Mouse (Mus musculus): Measurements from ENCODE around the gene Man1a2. TPM values are rescaled to one million over a fixed set of nuclear protein-coding genes. Genes with fewer than 3 reads are reported as not detected.

Man1a2 gene
- total RNA-seq, 2 experiments from 2014 or later = 14.8 to 47.9 TPM

GRCm38 (mm10) chr3:100685763-100686370 is 564 bp upstream of the Man1a2 start:
- ATAC-seq (ENCODE audit: poor library complexity, severe bottlenecking) = peak; percentile 49

DNA sequence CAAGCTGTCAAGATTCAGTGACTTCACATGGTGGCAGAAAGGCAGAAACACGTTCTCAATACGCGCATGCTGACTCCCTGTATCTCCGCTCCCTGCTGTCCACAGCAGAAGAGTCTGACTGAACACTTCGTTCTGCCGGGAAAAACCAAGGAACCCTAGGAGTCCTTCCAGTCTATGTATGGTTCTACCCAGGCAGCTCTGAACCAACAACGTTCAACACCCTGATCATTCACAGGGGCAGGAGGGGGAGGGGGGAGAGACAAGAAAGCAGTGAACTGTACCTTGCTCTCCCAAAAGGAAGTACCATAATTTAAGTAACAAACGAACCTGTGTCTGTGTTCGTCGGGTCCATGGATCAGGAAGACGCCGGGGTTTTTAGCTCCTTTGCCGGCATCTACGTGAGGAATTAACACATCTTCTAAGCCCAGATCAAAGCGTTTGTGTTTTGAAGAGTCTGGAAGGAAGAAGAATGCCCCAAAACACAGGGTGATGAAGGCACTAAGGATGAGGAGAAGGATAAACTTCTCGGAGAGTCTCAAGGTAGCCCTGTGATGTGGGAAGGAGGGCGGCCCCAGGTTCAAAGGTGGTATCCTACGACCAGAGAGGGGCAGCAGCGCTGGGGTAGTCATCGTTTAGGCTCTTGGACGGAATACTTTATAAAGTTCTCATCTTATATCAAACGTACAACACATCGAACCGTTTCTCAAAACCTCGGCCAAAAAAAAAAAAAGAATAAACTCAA is 898 bp downstream of the Man1a2 start:
- peak; percentile 17; the same call in 1 of the 2 replicates for ATAC-seq (ENCODE audit: poor library complexity, severe bottlenecking)

DNA sequence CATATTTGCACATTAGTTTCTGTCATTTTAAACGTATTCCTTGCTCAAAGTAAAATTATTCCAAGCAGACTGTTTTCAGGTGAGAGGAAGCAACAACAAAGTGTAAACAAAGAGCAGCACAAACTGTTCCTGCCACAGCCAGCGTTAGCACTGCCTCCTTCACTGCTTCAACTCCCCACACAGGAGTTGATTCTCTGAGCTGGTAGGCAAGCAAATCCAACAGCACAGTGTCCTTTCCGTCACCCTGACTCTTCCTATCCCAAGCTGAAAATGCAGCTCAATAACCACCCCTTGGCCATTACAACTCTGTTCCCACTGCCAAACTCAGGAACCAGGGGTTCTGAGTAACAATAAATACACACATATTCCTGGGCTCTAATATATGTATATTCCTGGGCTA is 2.5 kb downstream of the Man1a2 start:
- no peak for ATAC-seq (ENCODE audit: poor library complexity, severe bottlenecking)

- ATAC-seq (ENCODE audit: poor library complexity, severe bottlenecking) = no peak
Observed at GRCm38 (mm10) chr3:100682281-100682680, 3.0 kb downstream of the Man1a2 start.

- no peak for ATAC-seq (ENCODE audit: poor library complexity, severe bottlenecking)
Observed at GRCm38 (mm10) chr3:100681448-100682092, 3.7 kb downstream of the Man1a2 start.

- no peak for ATAC-seq (ENCODE audit: poor library complexity, severe bottlenecking)
Observed at GRCm38 (mm10) chr3:100680226-100680625, 5.1 kb downstream of the Man1a2 start.

GRCm38 (mm10) chr3:100678951-100679570 is 6.2 kb downstream of the Man1a2 start:
- ATAC-seq (ENCODE audit: poor library complexity, severe bottlenecking) = no peak

DNA sequence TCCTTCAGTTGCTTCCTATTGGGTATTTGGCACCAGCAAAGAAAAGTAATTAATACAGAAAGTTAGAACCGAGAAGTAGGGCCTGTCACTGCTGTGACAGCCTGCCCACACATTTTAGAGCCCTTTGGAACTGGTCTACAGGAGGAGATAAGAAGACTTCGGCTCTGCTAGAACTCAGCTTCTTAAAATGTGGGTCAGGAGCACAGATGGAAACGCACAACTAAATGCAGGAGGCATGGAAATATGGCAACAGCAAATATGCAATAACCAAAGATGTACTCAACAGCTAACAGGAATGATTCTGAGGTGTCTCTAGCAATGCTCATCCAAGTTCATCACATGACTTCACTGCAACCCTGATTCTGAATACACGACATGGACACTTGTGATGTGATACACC is 10.2 kb downstream of the Man1a2 start:
- no peak for ATAC-seq (ENCODE audit: poor library complexity, severe bottlenecking)

- ATAC-seq (ENCODE audit: poor library complexity, severe bottlenecking) = no peak
Observed at GRCm38 (mm10) chr3:100670412-100670811, 14.9 kb downstream of the Man1a2 start.

GRCm38 (mm10) chr3:100653291-100653690 is 32.0 kb downstream of the Man1a2 start:
- ATAC-seq (ENCODE audit: poor library complexity, severe bottlenecking) = no peak

- ATAC-seq (ENCODE audit: poor library complexity, severe bottlenecking) = no peak
Observed at GRCm38 (mm10) chr3:100641581-100641980, 43.7 kb downstream of the Man1a2 start.

DNA sequence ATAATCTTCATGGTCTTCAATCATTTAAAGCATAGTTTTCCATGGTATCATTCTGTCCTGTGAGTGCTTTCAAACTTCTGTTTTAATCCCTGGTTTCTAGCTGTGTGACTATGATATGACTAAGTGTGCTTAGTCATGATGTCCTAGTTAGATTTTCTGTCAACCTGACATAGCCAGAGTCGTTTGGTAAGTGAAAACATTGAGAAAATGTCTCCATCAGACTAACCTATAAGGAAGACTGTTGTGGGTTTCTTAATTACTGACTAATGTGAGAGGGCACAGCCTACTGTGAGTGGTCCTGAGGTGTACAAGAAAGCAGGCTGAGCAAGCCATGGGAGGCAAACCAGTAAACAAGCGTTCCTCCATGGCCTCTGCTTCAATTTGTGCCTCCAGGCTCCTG is 49.0 kb downstream of the Man1a2 start:
- no peak for ATAC-seq (ENCODE audit: poor library complexity, severe bottlenecking)

DNA sequence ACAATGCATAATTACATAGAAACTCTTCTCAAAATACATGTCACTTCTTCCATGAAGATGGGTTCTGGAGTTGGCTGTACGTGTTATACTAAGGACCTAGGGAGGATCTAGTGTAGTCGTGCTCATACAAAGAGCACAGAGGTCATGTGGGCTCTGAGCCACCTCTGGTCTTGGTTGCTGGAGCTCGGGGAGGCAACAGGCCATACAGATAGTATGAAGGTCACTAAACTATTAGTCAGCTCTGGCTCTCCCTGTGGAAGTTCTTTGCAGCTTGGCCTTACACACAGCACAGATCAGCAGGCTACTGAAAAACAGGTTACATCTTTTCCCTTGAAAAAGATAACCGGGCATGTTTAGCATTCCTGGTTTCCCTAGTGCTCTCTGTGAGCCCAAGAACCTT is 50.5 kb downstream of the Man1a2 start:
- ATAC-seq (ENCODE audit: poor library complexity, severe bottlenecking) = no peak

DNA sequence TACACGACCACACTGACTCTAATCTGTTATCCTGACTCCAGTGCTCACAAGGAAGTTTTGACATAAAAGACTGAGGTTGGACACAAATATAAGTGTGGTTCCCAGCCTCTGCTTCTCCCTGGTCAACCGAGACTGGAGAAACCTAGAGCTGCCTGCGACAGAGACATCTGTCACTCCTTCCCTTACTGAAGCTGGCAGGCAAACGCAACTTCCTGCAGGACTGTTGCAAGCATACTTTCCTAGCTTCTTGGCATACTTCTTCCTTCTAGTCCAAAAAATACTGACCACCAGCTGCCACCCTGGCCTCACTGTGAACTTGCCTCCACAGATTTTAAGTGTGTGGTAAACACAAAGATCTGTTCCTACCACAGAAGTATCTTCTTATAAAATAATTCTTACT is 66.8 kb downstream of the Man1a2 start:
- peak; percentile 99 for ATAC-seq (ENCODE audit: poor library complexity, severe bottlenecking)

DNA sequence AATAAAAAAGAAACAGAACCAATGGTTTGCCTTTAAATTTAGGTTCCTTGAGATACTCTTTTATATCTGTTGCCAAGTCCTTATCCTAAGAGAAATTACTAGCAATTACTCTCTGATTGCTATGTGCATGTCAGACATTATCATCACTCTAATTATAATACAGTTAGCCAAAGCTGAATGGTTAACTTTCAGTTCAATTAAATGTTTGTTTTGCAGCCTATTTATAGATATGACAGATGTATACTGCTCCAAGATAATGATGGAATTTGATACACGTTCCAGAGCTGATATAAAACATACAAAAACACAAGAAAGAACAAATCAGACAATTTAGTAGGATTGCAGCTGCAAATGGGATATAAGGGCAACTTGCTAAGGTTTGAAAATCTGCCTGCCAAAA is 74.4 kb downstream of the Man1a2 start:
- no peak for ATAC-seq (ENCODE audit: poor library complexity, severe bottlenecking)

GRCm38 (mm10) chr3:100604539-100604938 is 80.8 kb downstream of the Man1a2 start:
- ATAC-seq (ENCODE audit: poor library complexity, severe bottlenecking) = no peak

DNA sequence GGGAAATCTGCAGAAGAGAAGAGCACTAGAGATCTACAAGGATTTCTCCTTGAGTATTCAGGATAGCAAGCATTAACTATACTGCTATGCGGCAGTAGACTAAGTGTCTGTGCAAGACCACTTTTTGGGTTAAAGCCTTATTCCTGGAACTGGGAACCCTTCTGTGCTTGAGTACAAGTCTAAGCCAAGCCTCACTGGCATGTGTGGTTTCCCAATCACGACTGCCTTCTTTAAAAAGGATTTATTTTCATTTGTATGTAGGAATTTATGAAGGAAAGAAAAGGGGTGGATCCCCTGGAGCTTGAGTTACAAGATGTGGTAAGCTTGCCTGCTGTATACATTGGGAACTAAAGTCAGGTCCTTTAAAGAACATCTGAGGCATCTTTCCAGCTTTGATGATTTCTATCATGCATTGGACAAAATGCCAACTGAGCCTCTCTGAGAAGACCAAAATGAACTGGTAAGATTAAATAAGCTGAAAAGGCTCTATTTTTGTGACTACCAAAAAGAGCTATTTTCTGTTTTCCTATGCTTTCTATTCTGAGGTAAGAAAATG is 86.0 kb downstream of the Man1a2 start:
- ATAC-seq (ENCODE audit: poor library complexity, severe bottlenecking) = no peak

- no peak for ATAC-seq (ENCODE audit: poor library complexity, severe bottlenecking)
Observed at GRCm38 (mm10) chr3:100591053-100591452, 94.2 kb downstream of the Man1a2 start.

- ATAC-seq (ENCODE audit: poor library complexity, severe bottlenecking) = no peak
Observed at GRCm38 (mm10) chr3:100582721-100583355, 102.5 kb downstream of the Man1a2 start.

DNA sequence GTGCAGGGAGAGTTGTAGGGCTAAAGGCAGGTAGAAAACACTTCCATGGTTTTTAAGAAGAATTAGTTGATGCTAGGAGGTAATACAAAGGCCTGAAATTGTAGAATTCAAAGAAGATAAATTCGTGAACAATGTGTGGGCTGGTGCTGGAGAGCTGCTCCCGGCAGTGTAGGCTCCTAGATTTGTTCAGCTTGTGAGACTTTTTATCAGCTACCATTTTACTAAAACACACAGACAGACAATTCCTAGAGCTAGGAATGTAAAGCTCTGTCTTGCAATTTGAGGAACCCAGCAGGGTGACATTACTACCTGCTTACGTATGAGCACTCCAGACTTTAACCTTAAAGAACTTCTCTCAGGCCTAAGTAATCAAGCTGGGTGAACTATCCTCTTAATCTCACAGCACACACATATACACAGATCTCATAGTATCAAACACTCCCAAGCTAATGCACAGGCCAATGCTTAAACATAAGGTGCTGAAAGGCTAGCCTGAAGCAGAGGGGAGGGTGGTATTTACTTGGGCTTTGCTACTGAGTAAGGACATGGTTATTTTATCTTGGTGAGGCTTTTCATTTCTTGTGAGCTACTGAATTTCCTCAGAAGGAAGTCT is 112.6 kb downstream of the Man1a2 start:
- ATAC-seq (ENCODE audit: poor library complexity, severe bottlenecking) = no peak

All from megakaryocyte, adult 5-6 weeks (primary cell).